Mouse (Mus musculus): Measurements from ENCODE around the gene Gm21497. TPM values are rescaled to one million over a fixed set of nuclear protein-coding genes. Genes with fewer than 3 reads are reported as not detected.
"Not testable (repeated sequence)": the region's sequence is repeated elsewhere in the genome, so short reads cannot be mapped to it uniquely, and the experiment has no call there.

The Gm21497 gene
- total RNA-seq (2021), result not detected
- long read RNA-seq, result 0 reads

DNA sequence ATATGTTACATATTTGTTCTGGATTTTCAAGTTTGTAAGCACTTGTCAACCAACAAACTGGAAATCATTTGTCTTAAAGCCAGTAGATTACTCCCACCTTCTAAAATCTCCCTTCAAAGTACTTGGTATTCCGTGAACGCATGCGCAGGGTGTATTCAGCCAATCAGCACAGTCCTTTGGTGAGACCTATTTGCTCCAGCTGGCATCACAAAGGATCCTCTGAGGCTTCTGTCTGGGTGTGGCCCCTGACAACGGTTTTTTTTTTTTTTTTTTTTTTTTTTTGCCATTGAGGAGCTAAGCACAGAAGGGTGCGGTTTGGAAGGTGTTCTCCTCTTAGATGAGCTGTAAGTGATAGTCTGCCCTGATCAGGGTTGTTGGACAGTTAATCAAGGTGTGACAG, at the start of gene Gm21497:
Gm21497 (plus strand) TSS at position 301 of the 400 bp plus-strand sequence.
- DNase-seq (ENCODE audit: low spot score in 2 of 2), result not testable (repeated sequence)
